Mouse (Mus musculus): ENCODE measurements at regions not wholly inside any gene's neighbourhood (a gene's known extent, or its start where the extent isn't known, plus 50 kb on each side); places are given as distances from the start of the nearest gene placed in this dataset.

GRCm38 (mm10) chr13:118193951-118194696, 192.3 kb upstream of the B430218F22Rik start:
- no peak for DNase-seq (ENCODE audit: low spot score in 2 of 2)

GRCm38 (mm10) chr13:118208146-118208545, 178.3 kb upstream of the B430218F22Rik start:
- DNase-seq (ENCODE audit: low spot score in 2 of 2) = no peak

GRCm38 (mm10) chr13:118227354-118227753, 159.1 kb upstream of the B430218F22Rik start:
- DNase-seq (ENCODE audit: low spot score in 2 of 2) = peak in 1 of 2 experiments; percentile 18

- no peak for DNase-seq (ENCODE audit: low spot score in 2 of 2)
Observed at GRCm38 (mm10) chr13:118237968-118238367, 148.5 kb upstream of the B430218F22Rik start.

DNA sequence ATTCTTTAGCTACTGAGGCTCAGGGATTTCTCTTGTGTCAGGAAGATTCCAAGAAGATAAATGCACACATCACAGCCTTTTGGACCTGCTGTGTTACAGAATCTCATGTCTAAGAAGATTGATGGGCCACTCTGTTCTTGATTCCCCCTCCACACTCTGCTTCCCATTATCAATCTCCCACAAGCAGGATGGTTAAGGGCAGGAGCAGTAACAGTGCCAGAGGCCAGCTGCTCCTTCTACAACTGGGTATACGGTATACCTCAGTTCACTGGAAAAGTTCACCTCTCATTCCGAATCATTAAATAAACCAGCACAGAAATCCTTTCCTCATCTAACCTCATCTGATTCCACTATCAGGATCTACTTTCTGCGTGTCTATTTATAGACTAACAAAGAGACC, 141.8 kb upstream of the B430218F22Rik start:
- DNase-seq (ENCODE audit: low spot score in 2 of 2) = no peak

GRCm38 (mm10) chr13:118245546-118245945, 140.9 kb upstream of the B430218F22Rik start:
- no peak for DNase-seq (ENCODE audit: low spot score in 2 of 2)

- DNase-seq (ENCODE audit: low spot score in 2 of 2) = no peak
Observed at GRCm38 (mm10) chr13:118259606-118260005, 126.8 kb upstream of the B430218F22Rik start.

- no peak for DNase-seq (ENCODE audit: low spot score in 2 of 2)
Observed at GRCm38 (mm10) chr13:118262971-118263370, 123.5 kb upstream of the B430218F22Rik start.

- DNase-seq (ENCODE audit: low spot score in 2 of 2) = no peak
Observed at GRCm38 (mm10) chr13:118265763-118266520, 120.5 kb upstream of the B430218F22Rik start.

GRCm38 (mm10) chr13:118272904-118273303, 113.5 kb upstream of the B430218F22Rik start:
- DNase-seq (ENCODE audit: low spot score in 2 of 2) = no peak

DNA sequence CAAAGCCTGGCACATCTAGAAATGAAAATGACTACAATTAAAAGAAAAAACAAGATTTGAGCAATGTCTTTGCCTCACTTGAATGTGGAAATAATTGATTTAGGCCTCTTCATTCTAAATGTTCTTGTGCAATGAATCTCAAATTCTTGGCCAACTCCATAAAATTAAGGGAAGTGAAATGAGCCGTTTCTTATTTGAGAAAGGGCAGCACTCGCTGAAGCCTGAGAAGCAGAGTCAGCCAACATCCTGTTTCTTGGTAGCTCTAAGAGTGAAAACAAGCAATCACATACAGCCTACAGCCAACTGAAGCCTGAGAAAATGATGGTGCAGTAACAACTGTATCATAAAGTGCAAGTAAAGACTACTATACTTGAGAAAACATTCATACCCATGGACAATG, 105.5 kb upstream of the B430218F22Rik start:
- DNase-seq (ENCODE audit: low spot score in 2 of 2) = no peak

GRCm38 (mm10) chr13:118293728-118294127, 92.7 kb upstream of the B430218F22Rik start:
- DNase-seq (ENCODE audit: low spot score in 2 of 2) = no peak

DNA sequence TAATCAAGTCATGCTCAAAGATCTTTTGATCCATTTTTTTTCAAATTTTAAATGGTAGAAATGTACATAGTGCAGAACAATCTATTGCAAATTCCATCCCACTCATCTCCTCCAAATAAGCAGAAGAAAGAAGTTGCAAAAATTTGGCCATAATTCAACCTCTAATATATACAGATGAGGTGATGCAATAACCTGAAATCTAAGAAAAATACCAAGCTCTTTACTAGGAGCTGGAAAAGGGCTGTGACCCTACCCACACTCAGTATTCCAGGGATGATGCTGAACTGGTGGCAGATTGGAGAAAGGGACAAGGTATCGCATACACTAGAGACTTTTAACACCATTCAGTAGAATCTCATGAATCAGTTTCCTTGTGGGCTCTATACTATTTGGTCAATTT, 76.3 kb upstream of the B430218F22Rik start:
- DNase-seq (ENCODE audit: low spot score in 2 of 2) = no peak

DNA sequence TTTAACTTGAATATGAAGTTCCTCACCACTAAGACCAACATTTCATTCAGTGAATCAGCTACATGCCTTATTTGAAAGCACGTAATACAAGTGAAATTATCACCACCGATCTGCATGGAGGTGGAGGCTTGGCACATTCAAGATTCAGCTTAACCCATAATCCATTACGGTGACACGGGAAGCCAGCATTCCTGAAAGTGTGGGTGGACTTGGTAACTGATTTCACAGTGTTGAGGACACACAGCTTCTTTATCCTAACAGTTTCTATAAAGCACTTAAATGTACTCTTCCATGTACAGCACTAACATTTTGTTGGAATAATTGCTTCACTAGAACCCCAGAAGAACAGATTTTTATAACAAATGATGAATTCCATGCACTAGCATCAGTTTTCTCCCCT, 72.8 kb upstream of the B430218F22Rik start:
- no peak for DNase-seq (ENCODE audit: low spot score in 2 of 2)
